Mouse (Mus musculus) left cerebral cortex, postnatal 14 days (tissue): ENCODE measurements around the gene Hist1h2bq. TPM values are rescaled to one million over a fixed set of nuclear protein-coding genes. Genes with fewer than 3 reads are reported as not detected.
"Not testable (repeated sequence)": the region's sequence is repeated elsewhere in the genome, so short reads cannot be mapped to it uniquely, and the experiment has no call there.

Source experiments
- DNase-seq, 2 experiments: peaks; one replicate each; pipeline ENCODE4 v3.0.0; 2021 to 2022; ENCODE audit warnings: low spot score in 2 of 2, mixed read lengths in 1 of 2
- intact Hi-C: fragments of 180-260 bp; cut with DNase I; formaldehyde crosslinking; loops from one replicate; pipeline ENCODE4 v1.15.1; 2025
- long read RNA-seq, 2 experiments: library from polyadenylated mRNA; stranded (forward); transcript quantifications; one replicate each; pipeline ENCODE4 v2.0.0; 2021
- total RNA-seq, 2 experiments: library from RNA; stranded (reverse); gene quantifications; 2 replicates each; pipeline ENCODE4 v1.2.3; 2021

Hist1h2bq gene
- total RNA-seq: 10 to 100 TPM; 43.6 to 56.5 TPM
- long read RNA-seq, experiment 1: 0 reads
- long read RNA-seq, experiment 2: 0 reads

DNA sequence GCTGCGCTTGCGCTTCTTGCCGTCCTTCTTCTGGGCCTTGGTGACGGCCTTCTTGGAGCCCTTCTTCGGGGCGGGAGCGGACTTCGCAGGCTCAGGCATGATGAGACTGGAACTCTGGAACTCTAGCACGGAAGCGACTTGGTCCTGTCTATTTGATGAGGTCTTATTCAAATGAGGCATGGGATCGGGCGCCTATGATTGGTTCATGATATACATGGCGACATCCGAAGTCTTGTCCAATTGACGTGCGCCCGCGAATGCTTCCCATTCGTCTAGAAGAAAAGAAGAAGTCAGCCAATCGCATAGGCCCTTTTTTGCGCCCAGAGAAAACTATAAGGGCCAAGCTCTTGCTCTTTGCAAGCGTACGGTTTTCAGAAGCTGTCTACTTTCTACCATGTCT lies at the start of gene Hist1h2bq, which contains the start of gene Hist1h2ao:
TSS of gene Hist1h2bq (minus strand) at position 125 of the 400 bp plus-strand sequence.
TSS of gene Hist1h2ao (plus strand) at position 393 of the 400 bp plus-strand sequence.
- DNase-seq, intact Hi-C loops: not testable (repeated sequence)

GRCm38 (mm10) chr13:21855698-21856162 lies 45.7 kb upstream of the Hist1h2bq start:
- intact Hi-C loops: no loop called here
- DNase-seq: peak; percentile 59 to 86

- intact Hi-C loops: no loop called here
- peak; percentile 35 to 90 for DNase-seq
These were observed 45.1 kb upstream of the Hist1h2bq start for GRCm38 (mm10) chr13:21855146-21855545.

GRCm38 (mm10) chr13:21852215-21852945 lies 42.4 kb upstream of the Hist1h2bq start:
- DNase-seq: no peak
- intact Hi-C loops: no loop called here

DNA sequence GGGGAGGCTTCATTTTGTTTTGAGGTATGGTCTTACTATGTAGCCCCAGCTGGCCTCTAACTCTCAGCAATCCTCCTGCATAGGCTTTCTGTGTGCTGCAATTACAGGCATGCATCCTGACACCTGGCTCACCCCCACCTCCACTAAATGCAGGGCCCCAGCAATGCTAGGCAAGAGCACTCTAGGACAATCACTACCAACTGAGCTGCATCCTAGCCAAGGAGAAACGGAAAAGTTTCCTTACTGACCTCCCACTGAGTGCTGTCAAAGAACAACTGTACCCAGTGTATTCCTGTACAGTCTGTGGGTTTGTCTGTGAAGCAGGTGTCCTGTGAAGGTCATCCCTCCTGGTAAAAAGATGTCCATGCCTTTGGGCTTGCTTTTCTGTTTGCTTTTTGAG lies 40.7 kb upstream of the Hist1h2bq start:
- intact Hi-C loops, DNase-seq: not testable (repeated sequence)

GRCm38 (mm10) chr13:21847883-21848282 lies 37.9 kb upstream of the Hist1h2bq start:
- intact Hi-C loops: no loop called here
- no peak for DNase-seq

GRCm38 (mm10) chr13:21846356-21846755 lies 36.4 kb upstream of the Hist1h2bq start:
- DNase-seq, intact Hi-C loops: not testable (repeated sequence)

DNA sequence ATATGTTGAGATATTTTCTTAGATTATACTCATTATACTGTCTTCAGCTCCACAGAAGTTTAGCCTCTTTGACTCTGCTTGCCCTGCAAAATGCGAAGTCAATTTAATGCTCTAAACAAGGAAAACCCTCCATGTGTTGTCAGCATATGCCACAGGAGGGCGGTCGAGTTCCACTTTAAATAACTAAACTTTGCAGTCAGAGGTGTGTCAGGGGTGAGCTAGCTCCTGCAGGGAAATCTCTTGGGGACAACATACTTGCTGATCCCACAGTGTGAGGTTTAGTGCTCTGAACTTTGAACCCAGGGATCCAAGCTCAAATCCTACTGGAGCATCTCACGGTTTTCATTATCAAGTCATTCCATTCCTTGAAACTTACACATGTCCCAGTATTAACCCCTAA lies 30.5 kb upstream of the Hist1h2bq start:
- intact Hi-C loops: not testable (repeated sequence)

DNA sequence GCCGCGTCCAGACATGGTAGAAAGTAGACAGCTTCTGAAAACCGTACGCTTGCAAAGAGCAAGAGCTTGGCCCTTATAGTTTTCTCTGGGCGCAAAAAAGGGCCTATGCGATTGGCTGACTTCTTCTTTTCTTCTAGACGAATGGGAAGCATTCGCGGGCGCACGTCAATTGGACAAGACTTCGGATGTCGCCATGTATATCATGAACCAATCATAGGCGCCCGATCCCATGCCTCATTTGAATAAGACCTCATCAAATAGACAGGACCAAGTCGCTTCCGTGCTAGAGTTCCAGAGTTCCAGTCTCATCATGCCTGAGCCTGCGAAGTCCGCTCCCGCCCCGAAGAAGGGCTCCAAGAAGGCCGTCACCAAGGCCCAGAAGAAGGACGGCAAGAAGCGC lies 23.5 kb upstream of the Hist1h2bq start, which contains the start of the genes Hist1h2ap and Hist1h2br:
TSS of gene Hist1h2ap (minus strand) at position 47 of the 400 bp plus-strand sequence.
TSS of gene Hist1h2br (plus strand) at position 283 of the 400 bp plus-strand sequence.
- intact Hi-C loops, DNase-seq: not testable (repeated sequence)

More for the DNA sequence above, 30.5 kb upstream of the Hist1h2bq start:
- DNase-seq: not testable (repeated sequence)

DNA sequence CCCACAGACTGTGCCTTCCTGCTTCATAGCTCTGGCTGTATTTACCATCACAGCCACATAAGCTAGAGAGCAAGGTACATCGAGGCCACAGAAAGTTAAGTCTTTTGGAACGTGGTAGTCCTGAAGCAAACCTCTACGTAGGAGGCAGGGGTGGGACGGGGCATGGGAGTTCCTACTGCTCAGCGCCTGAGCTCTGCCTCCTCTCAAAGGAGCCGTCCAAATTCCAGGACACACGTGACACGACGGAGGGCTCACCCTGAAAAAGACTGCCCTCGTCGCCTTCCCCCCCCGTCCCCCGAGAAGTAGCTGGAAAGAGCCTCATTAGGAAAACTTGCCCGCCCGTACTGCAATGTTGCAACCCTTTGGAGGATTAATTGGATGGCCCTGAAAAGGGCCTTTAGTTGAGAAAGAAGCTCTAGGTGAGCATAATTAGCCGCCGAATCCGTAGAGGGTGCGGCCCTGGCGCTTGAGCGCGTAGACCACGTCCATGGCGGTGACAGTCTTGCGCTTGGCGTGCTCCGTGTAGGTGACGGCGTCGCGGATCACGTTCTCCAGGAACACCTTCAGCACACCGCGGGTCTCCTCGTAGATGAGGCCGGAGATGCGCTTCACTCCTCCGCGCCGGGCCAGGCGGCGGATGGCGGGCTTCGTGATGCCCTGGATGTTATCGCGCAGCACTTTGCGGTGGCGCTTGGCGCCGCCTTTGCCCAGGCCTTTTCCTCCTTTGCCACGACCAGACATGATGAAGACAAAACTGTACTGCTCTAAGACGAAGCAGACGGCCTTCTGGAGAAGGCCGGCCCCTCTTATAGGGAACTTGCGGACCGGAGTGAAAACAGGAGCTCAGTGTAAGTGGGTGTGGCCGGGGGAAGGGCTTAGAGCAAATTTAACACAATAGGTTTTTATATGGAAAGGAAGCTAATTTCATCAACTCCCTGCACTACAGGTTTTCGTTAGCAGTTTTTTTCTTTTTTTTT lies 21.7 kb upstream of the Hist1h2bq start, which contains the start of gene Hist1h4n:
TSS of gene Hist1h4n (minus strand) at position 779 of the 977 bp plus-strand sequence.
- DNase-seq: peak in 1 of 2 experiments; percentile 31
- intact Hi-C loops: not testable (repeated sequence)

DNA sequence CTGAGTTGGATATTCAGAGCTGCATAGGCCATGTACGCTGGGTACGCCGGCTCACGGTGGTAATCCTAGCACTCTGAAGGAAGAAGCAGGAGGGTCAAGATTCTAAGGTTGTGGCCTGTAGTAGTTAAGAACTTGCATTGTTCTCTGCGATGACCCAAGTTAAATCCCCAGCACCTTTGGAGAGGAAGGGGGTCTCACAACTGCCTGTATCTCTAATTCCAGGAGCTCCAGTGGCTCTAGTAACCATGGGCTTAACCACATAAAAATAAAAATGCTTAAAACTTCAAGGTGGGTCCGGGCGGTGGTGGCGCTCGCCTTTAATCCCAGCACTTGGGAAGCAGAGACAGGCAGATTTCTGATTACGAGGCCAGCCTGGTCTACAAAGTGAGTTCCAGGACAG lies 20.3 kb upstream of the Hist1h2bq start:
- intact Hi-C loops: no loop called here
- no peak for DNase-seq

DNA sequence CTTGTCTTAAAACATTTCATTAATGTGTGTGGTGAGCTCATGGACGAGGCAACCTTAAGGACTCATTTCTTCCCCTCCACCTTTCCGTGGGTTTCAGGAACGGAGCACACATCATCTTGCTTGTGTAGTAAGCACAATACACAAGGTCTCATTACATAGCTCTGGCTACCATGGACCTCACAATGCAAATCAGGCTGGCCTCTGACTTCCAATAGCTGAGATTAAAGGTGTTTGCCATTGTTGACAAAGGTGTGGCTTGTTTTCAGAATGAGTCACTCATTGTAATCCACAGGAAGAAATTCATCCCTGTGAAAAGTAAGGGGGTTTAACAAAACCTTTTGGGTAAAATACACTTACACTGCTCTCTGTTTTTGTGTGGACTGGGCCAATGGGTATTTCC lies 18.5 kb upstream of the Hist1h2bq start:
- no peak for DNase-seq
- intact Hi-C loops: no loop called here

- DNase-seq, intact Hi-C loops: not testable (repeated sequence)
These were observed 10.3 kb upstream of the Hist1h2bq start for GRCm38 (mm10) chr13:21820082-21820890.

DNA sequence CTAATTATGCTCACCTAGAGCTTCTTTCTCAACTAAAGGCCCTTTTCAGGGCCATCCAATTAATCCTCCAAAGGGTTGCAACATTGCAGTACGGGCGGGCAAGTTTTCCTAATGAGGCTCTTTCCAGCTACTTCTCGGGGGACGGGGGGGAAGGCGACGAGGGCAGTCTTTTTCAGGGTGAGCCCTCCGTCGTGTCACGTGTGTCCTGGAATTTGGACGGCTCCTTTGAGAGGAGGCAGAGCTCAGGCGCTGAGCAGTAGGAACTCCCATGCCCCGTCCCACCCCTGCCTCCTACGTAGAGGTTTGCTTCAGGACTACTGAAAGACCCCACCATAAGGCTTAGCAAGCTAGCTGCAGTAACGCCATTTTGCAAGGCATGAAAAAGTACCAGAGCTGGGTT lies 2.1 kb upstream of the Hist1h2bq start:
- intact Hi-C loops, DNase-seq: not testable (repeated sequence)

DNA sequence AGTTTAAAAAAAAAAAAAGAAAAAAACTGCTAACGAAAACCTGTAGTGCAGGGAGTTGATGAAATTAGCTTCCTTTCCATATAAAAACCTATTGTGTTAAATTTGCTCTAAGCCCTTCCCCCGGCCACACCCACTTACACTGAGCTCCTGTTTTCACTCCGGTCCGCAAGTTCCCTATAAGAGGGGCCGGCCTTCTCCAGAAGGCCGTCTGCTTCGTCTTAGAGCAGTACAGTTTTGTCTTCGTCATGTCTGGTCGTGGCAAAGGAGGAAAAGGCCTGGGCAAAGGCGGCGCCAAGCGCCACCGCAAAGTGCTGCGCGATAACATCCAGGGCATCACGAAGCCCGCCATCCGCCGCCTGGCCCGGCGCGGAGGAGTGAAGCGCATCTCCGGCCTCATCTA lies 1.5 kb upstream of the Hist1h2bq start, which contains the start of gene Hist1h4m:
TSS of gene Hist1h4m (plus strand) at position 208 of the 400 bp plus-strand sequence.
- DNase-seq: peak in 1 of 2 experiments; percentile 49
- intact Hi-C loops: not testable (repeated sequence)

DNA sequence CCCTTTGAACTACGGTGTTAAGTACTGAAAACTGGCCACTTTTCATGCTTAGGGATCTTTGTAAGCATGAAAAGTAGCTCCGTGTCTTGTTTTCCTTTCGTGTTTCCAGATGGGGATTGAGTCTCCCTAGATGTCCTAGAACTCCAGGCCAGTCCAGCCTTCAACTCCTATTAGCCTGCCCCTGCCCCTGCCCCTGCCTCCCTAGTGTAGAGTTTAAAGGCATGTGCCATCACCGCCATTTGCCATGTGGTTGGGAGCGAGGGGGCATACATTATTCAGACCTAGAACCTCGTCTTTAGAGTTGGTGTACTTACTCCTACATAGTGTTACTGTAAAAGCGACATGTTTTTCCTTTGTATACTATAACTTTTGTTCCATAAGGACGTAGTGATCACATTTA lies 1.1 kb upstream of the Hist1h2bq start:
- DNase-seq, intact Hi-C loops: not testable (repeated sequence)

GRCm38 (mm10) chr13:21803058-21803457 lies 6.9 kb downstream of the Hist1h2bq start:
- intact Hi-C loops, DNase-seq: not testable (repeated sequence)

- intact Hi-C loops, DNase-seq: not testable (repeated sequence)
These were observed 12.8 kb downstream of the Hist1h2bq start for GRCm38 (mm10) chr13:21797163-21797562.
